Mouse (Mus musculus) heart, adult 2 months (tissue): ENCODE data around the gene Dock8. TPM values are rescaled to one million over a fixed set of nuclear protein-coding genes. Genes with fewer than 3 reads are reported as not detected.

Experiments
- DNase-seq, 2 experiments: peaks; one replicate each; pipeline ENCODE4 v3.0.0; 2021
- H3K27ac ChIP-seq: fragments of 200-600 bp; 2 replicates; pipeline ENCODE4 v1.8.1; 2022
- H3K27me3 ChIP-seq: fragments of 200-500 bp; 2 replicates; pipeline ENCODE4 v1.6.1; 2012; ENCODE audit warnings: mild to moderate bottlenecking, low read length, inconsistent platforms, mixed read lengths; ENCODE audit not compliant: control insufficient read depth, insufficient read depth
- H3K36me3 ChIP-seq: fragments of 200-500 bp; 2 replicates; pipeline ENCODE4 v1.6.1; 2012; ENCODE audit warnings: low read length, inconsistent platforms; ENCODE audit not compliant: control insufficient read depth, insufficient read depth
- H3K4me1 ChIP-seq: fragments of 200-500 bp; 2 replicates; pipeline ENCODE4 v1.6.1; 2011; ENCODE audit warnings: low read length; ENCODE audit not compliant: control insufficient read depth, insufficient read depth
- H3K4me3 ChIP-seq: fragments of 200-600 bp; 2 replicates; pipeline ENCODE4 v1.8.1; 2022
- H3K79me2 ChIP-seq: fragments of 200-500 bp; replicated peaks from 2 replicates; pipeline ENCODE4 v1.6.1; 2012; ENCODE audit warnings: mild to moderate bottlenecking, inconsistent platforms, low read length, moderate library complexity, mixed read lengths; ENCODE audit not compliant: control insufficient read depth, insufficient read depth
- H3K9ac ChIP-seq: fragments of 200-500 bp; 2 replicates; pipeline ENCODE4 v1.6.1; 2012; ENCODE audit warnings: low read depth, mild to moderate bottlenecking, control low read depth, inconsistent platforms, low read length, mixed read lengths
- CTCF ChIP-seq: fragments of 200-600 bp; IDR thresholded peaks from 2 replicates; pipeline ENCODE4 v1.8.1; 2022; ENCODE audit warnings: antibody characterized with exemption, mild to moderate bottlenecking, moderate library complexity
- EP300 ChIP-seq: fragments of 200-500 bp; IDR thresholded peaks from 2 replicates; pipeline ENCODE4 v1.6.1; 2011; ENCODE audit warnings: low read depth, low read length, control low read depth; ENCODE audit not compliant: insufficient read depth
- POLR2A ChIP-seq: fragments of 200-500 bp; IDR thresholded peaks from 2 replicates; pipeline ENCODE4 v1.6.1; 2011; ENCODE audit warnings: mild to moderate bottlenecking, low read depth, low read length, control low read depth; ENCODE audit not compliant: insufficient read depth
- WGBS: fragments of 180-500 bp; shearing (Covaris S2); methylation state at CpG from one replicate; pipeline ENCODE4 v1.1.7; 2018; 5-methylcytosine and 5-hydroxymethylcytosine counted together
- intact Hi-C: fragments of 180-260 bp; cut with DNase I; formaldehyde crosslinking; loops from one replicate; pipeline ENCODE4 v1.15.1; 2025
- polyA plus RNA-seq: library from polyadenylated mRNA; depleted of rRNA; stranded (reverse); fragments of >200 nt; gene quantifications from 2 replicates; pipeline ENCODE4 v1.2.3, GENCODE M21; 2012
- total RNA-seq, 2 experiments: library from RNA; stranded (reverse); gene quantifications; 2 replicates each; pipeline ENCODE4 v1.2.3; 2021

Gene Dock8
- total and polyA plus RNA-seq, 3 experiments = 5.7 to 24.7 (median 17.5) TPM

DNA sequence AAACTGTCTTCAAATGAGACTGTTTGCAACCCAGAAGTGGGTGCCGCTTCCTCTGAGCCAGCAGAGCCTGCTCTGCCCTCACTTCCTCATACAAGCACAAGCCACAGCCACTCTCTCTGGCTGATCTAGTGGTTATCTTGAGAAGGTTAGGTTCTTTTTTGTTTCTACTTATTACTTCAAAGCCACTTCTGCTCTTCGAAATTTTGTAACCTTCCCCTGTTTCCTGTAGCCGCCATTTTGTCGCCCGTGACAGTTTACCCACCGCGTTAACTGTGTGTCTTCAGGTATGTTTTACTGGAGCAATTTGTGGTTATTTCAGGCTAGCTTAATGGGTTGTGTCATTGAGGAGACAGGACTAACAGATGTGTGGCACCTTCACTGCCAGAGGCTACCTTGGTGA, 53.0 kb downstream of the Dock8 start:
- no peak overlapping the region for H3K27ac ChIP-seq
- no peaks in the 10 kb centered on the region for H3K36me3 ChIP-seq
- no peaks in the 10 kb centered on the region for H3K27me3 ChIP-seq
- peak in 1 of 2 experiments; percentile 36 for DNase-seq
- no peak overlapping the region for H3K4me3 ChIP-seq
- 87% methylated on average over 7 of the region's 7 CpGs for WGBS
- intact Hi-C loops = no loop called here
- H3K4me1 ChIP-seq = no peaks in the 10 kb centered on the region
- H3K9ac ChIP-seq = no peak overlapping the region
- no peaks in the 10 kb centered on the region for H3K79me2 ChIP-seq
- no peak for TF ChIP-seq POLR2A
- TF ChIP-seq EP300 = no peak
- TF ChIP-seq CTCF = no peak

DNA sequence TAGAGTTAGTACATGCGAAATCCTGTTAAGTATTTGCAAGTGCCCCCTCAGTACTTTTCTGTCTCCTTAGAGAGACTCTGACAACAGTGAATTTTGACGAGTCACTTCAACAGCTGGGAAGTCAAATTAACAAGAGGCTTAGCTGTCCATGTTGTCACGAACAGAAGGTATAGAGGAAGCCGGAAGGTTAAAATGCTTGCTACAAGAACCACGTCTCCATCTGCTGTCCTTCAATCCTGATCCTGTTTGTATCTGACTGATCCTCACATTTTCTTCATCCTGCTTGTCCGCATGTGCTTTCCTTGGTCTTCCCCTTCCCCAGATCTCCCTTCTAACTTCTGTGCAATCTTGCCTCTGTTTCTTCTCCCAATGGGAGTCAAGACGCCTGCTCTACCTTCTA, 53.8 kb downstream of the Dock8 start:
- intact Hi-C loops = no loop called here
- H3K27ac ChIP-seq = no peak overlapping the region

DNA sequence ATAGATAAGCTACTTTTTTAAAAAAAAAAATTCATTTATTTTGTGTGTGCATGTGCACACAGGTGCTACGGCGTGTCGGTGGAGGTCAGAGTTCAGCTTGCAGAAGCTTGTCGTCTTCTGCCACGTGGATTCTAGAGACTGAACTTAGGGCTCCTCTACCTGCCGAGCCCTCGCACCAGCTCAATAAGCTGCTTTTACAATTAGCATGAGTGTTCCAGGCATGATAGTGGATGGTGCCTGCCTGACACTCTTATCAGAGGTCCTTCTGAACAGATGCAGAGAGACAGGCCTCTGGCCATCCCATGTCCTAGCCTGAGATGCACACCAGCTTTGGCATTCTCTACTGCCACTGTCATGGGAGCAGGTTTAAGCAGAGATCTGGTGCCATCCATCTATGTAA, 55.7 kb downstream of the Dock8 start:
- intact Hi-C loops = no loop called here
- DNase-seq = no peak
- 89% methylated on average over 7 of the region's 7 CpGs for WGBS

More for the DNA sequence above, 53.8 kb downstream of the Dock8 start:
- no peak for DNase-seq
- no peak overlapping the region for H3K9ac ChIP-seq
- 73% methylated on average over 7 of the region's 7 CpGs for WGBS
- H3K36me3 ChIP-seq = no peaks in the 10 kb centered on the region
- H3K4me3 ChIP-seq = no peak overlapping the region
- no peaks in the 10 kb centered on the region for H3K27me3 ChIP-seq
- TF ChIP-seq CTCF = no peak
- no peak for TF ChIP-seq POLR2A
- TF ChIP-seq EP300 = no peak
- H3K4me1 ChIP-seq = no peaks in the 10 kb centered on the region
- H3K79me2 ChIP-seq = no peaks in the 10 kb centered on the region

DNA sequence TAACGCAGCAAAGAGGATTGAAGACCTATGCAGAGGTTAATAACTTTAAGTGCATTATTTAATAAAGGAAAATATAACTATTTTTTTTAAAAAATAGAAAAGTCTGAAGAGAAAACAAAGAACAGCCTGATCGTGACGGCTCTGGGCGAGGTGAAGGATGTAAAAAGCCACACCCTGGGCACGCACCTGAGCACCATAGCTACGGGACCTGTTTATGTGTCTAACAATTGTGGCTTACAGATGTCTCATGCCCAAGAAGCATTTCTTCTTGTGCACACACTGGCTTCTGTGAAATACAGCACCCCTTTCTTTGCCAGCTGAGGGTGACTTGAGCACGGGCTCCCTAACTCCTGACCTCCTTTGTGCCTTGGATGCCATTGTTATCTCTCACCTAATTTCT, 56.2 kb downstream of the Dock8 start:
- Histone ChIP-seq H3K36me3 (no peaks in the 10 kb centered on the region), H3K79me2 (no peaks in the 10 kb centered on the region), H3K9ac (no peak overlapping the region), H3K27ac (no peak overlapping the region), H3K27me3 (no peaks in the 10 kb centered on the region), H3K4me3 (no peak overlapping the region), H3K4me1 (no peaks in the 10 kb centered on the region)
- 91% methylated on average over 7 of the region's 7 CpGs for whole genome bisulfite sequencing
- TF ChIP-seq CTCF = no peak
- TF ChIP-seq EP300 = no peak
- TF ChIP-seq POLR2A = no peak
- intact Hi-C loops = no loop called here
- no peak for DNase-seq

More for the DNA sequence above, 55.7 kb downstream of the Dock8 start:
- no peak overlapping the region for H3K4me3 ChIP-seq
- H3K9ac ChIP-seq = no peak overlapping the region
- TF ChIP-seq POLR2A = no peak
- no peaks in the 10 kb centered on the region for H3K4me1 ChIP-seq
- H3K27me3 ChIP-seq = no peaks in the 10 kb centered on the region
- no peaks in the 10 kb centered on the region for H3K79me2 ChIP-seq
- no peak overlapping the region for H3K27ac ChIP-seq
- H3K36me3 ChIP-seq = no peaks in the 10 kb centered on the region

DNA sequence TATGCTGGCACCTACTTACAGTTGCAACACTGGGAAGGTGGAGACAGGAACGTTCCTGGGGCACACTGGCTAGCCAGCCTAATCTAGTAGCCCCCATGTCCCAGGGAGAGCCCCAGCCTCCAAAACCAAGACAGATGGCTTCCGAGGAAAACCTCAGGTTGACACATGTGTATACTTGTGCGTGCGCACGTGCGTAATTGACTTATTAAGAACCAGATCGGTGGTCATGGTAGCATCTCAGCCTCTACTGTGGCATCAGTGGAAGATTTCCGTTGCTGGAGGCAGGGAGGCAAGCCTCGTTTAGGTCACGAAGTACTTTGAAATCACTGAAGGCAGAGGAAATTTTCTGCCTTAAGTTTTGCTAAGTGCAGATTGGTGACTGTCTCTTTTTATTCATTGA, 56.9 kb downstream of the Dock8 start:
- 92% methylated on average over 10 of the region's 10 CpGs for WGBS
- Histone ChIP-seq H3K36me3 (no peaks in the 10 kb centered on the region), H3K79me2 (no peaks in the 10 kb centered on the region), H3K4me1 (no peaks in the 10 kb centered on the region; the same call in 1 of the 2 replicates), H3K4me3 (no peak overlapping the region), H3K9ac (no peak overlapping the region), H3K27me3 (no peaks in the 10 kb centered on the region), H3K27ac (no peak overlapping the region)
- no peak for DNase-seq
- intact Hi-C loops = no loop called here
- no peak for TF ChIP-seq CTCF
- TF ChIP-seq EP300 = no peak
- TF ChIP-seq POLR2A = no peak

DNA sequence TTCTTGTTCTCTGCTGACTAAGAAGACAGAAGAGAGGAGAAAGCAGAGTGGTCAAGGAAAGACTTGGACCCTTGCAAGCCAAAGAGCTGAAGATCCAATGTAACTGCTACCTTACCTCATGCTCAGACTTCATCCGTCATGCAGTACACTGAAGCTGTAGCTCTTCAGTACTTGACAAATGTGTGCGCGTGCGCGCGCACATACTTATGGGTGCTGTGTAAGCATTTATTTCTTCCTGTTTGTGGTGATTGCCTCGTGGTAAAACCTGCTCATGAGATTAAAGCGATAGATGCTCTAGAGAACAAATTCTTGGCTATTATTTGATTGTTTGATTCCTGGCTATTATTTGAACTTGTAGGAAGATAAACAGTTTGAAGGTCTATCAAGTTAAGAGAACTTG, 58.5 kb downstream of the Dock8 start:
- Histone ChIP-seq H3K27ac (no peak overlapping the region), H3K36me3 (no peaks in the 10 kb centered on the region), H3K27me3 (no peaks in the 10 kb centered on the region), H3K79me2 (no peaks in the 10 kb centered on the region), H3K9ac (no peak overlapping the region), H3K4me1 (no peaks in the 10 kb centered on the region; the same call in none of the 2 replicates), H3K4me3 (no peak overlapping the region)
- 87% methylated on average over 8 of the region's 8 CpGs for WGBS
- DNase-seq = no peak
- TF ChIP-seq CTCF (no peak), EP300 (no peak), POLR2A (no peak)
- intact Hi-C loops = no loop called here

DNA sequence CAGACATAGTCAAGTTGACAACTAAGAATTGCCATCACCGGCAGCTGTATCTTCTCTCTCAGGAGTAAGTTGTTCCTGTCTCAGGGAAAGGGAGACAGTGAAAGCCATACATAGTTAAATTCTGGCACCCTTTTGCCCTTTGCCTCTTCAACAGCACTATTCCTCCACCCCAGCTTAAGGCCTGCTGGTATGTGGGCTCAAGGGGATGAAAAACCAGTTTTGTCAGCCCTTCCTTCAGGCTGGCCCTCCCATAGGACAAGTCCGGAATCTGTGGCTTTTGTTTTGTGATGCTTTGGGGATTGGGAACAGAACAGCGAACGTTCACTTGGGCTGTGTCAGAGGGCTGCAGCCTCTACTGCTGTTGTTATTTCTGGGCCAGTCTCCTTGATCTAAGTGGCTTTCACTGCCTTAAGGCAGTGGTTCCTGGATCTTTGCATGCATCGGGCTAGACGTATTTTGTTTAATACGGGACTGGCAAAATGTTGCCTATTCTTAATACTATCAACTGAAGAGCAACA, 60.6 kb downstream of the Dock8 start:
- no peak for DNase-seq
- no peaks in the 10 kb centered on the region for H3K36me3 ChIP-seq
- intact Hi-C loops = no loop called here
- no peaks in the 10 kb centered on the region for H3K27me3 ChIP-seq
- H3K79me2 ChIP-seq = no peaks in the 10 kb centered on the region
- no peak for TF ChIP-seq POLR2A
- no peak for TF ChIP-seq EP300
- no peak for TF ChIP-seq CTCF
- H3K27ac ChIP-seq = no peak overlapping the region
- 70% methylated on average over 7 of the region's 7 CpGs for WGBS
- no peaks in the 10 kb centered on the region; the same call in none of the 2 replicates for H3K4me1 ChIP-seq
- no peak overlapping the region for H3K9ac ChIP-seq
- H3K4me3 ChIP-seq = no peak overlapping the region
